Mouse (Mus musculus) liver, adult 2 months (tissue): ENCODE measurements around the gene Adamtsl3.

Experiments used
- CTCF ChIP-seq: fragments of 200-500 bp; IDR thresholded peaks from 2 replicates; pipeline ENCODE4 v1.5.1; 2011; ENCODE audit warnings: low read depth, low read length, control low read depth
- POLR2A ChIP-seq: fragments of 200-500 bp; IDR thresholded peaks from 2 replicates; pipeline ENCODE4 v1.6.1; 2011; ENCODE audit warnings: low read length, control low read depth; ENCODE audit not compliant: insufficient read depth; ENCODE audit errors: extremely low read depth

DNA sequence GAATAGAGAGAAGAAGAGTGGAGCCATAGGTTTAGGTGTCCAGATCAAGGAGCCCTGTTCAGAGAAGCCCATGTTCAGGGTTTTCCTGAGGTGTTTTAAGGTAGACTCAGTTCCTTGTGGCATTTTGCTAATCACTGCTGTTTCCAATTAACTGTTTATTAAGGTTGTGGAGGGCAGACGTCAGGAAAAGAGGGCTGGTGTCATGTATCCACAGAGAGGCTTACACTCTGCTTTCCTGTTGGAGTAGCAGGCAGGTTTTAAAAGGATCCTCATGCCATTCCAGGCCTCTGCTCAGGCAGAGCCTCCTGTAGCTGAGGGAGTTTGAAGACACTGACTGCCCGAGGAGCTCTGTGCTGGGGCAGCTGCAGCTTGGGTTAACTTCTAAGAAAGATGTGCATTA, 32.6 kb downstream of the Adamtsl3 start:
- no peak for TF ChIP-seq CTCF
- TF ChIP-seq POLR2A = no peak
